Mouse (Mus musculus) v-Abl transformed pro-B cells (cell line): Measurements from ENCODE around the gene Leng1.

ENCODE experiments used
- in situ Hi-C, 2 experiments: fragments of 400-800 bp; cut with MboI; formaldehyde crosslinking; loops; one replicate each; pipeline ENCODE4 v1.15.1; 2025; ENCODE audit not compliant: unreplicated experiment in 2 of 2

Leng1 gene

GRCm38 (mm10) chr7:3692987-3693808 is 27.6 kb upstream of the Leng1 start, which contains the start of gene Mboat7:
Gene Mboat7, minus strand, starts transcription at chr7:3693523.
- in situ Hi-C loops, result loop anchor here (10.0 to 25.0 kb wide), 6 partner anchors 406 to 969 kb away; partner anchors contain the start of genes Myadm (in 2 of the 2), Ppp6r1 (in 2 of the 2), Prkcg (in 2 of the 2) and Leng8 (in 1 of the 2)

- in situ Hi-C loops, result loop anchor here (10.0 to 25.0 kb wide), 6 partner anchors 405 to 970 kb away; partner anchors contain the start of genes Myadm (in 2 of the 2), Ppp6r1 (in 2 of the 2), Prkcg (in 2 of the 2) and Leng8 (in 1 of the 2)
Observed at GRCm38 (mm10) chr7:3692382-3692986, 26.8 kb upstream of the Leng1 start, which contains the start of gene Tsen34. Gene Tsen34, plus strand, starts transcription at chr7:3692863.

GRCm38 (mm10) chr7:3691919-3692318 is 26.3 kb upstream of the Leng1 start:
- in situ Hi-C loops, result loop anchor here (10.0 to 25.0 kb wide), 6 partner anchors 405 to 970 kb away; partner anchors contain the start of genes Myadm (in 2 of the 2), Ppp6r1 (in 2 of the 2), Prkcg (in 2 of the 2) and Leng8 (in 1 of the 2)

GRCm38 (mm10) chr7:3685400-3686187 is 20.0 kb upstream of the Leng1 start:
- in situ Hi-C loops, result loop anchor here (25.0 kb wide), 4 partner anchors 398 to 977 kb away; partner anchors contain the start of genes Myadm (in 2 of the 2), Ppp6r1 (in 2 of the 2), Prkcg (in 2 of the 2) and Ppp1r12c (in 1 of the 2)

GRCm38 (mm10) chr7:3684698-3685097 is 19.1 kb upstream of the Leng1 start:
- in situ Hi-C loops, result loop anchor here (25.0 kb wide), 4 partner anchors 397 to 978 kb away; partner anchors contain the start of genes Myadm (in 2 of the 2), Ppp6r1 (in 2 of the 2), Prkcg (in 2 of the 2) and Ppp1r12c (in 1 of the 2)

- in situ Hi-C loops, result loop anchor here (25.0 kb wide), 4 partner anchors 397 to 978 kb away; partner anchors contain the start of genes Myadm (in 2 of the 2), Ppp6r1 (in 2 of the 2), Prkcg (in 2 of the 2) and Ppp1r12c (in 1 of the 2)
Observed at GRCm38 (mm10) chr7:3683908-3684550, 18.4 kb upstream of the Leng1 start.

- in situ Hi-C loops, result loop anchor here (25.0 kb wide), 4 partner anchors 390 to 985 kb away; partner anchors contain the start of genes Myadm (in 2 of the 2), Ppp6r1 (in 2 of the 2), Prkcg (in 2 of the 2) and Ppp1r12c (in 1 of the 2)
Observed at GRCm38 (mm10) chr7:3677342-3677741, 11.7 kb upstream of the Leng1 start, which contains the start of gene Tmc4. Gene Tmc4, minus strand, starts transcription at chr7:3677553.

GRCm38 (mm10) chr7:3676371-3676770 is 10.7 kb upstream of the Leng1 start:
- in situ Hi-C loops, result loop anchor here (25.0 kb wide), 4 partner anchors 389 to 986 kb away; partner anchors contain the start of genes Myadm (in 2 of the 2), Ppp6r1 (in 2 of the 2), Prkcg (in 2 of the 2) and Ppp1r12c (in 1 of the 2)

GRCm38 (mm10) chr7:3675228-3675548 is 9.5 kb upstream of the Leng1 start:
- in situ Hi-C loops, result loop anchor here (25.0 kb wide), 4 partner anchors 388 to 987 kb away; partner anchors contain the start of genes Myadm (in 2 of the 2), Ppp6r1 (in 2 of the 2), Prkcg (in 2 of the 2) and Ppp1r12c (in 1 of the 2)

- in situ Hi-C loops, result loop anchor here (25.0 kb wide), 4 partner anchors 387 to 988 kb away; partner anchors contain the start of genes Myadm (in 2 of the 2), Ppp6r1 (in 2 of the 2), Prkcg (in 2 of the 2) and Ppp1r12c (in 1 of the 2)
Observed at GRCm38 (mm10) chr7:3674507-3675227, 9.0 kb upstream of the Leng1 start.

- in situ Hi-C loops, result no loop called here
Observed at GRCm38 (mm10) chr7:3666921-3667391, 1.3 kb upstream of the Leng1 start.

GRCm38 (mm10) chr7:3664524-3665214 is 971 bp downstream of the Leng1 start:
- in situ Hi-C loops, result loop anchor here in 1 of 2 experiments (5.0 kb wide), 1 partner anchor 38 kb away; the partner anchor contains the start of gene Rps9

- in situ Hi-C loops, result no loop called here
Observed at GRCm38 (mm10) chr7:3658578-3658977, 7.1 kb downstream of the Leng1 start.

- in situ Hi-C loops, result no loop called here
Observed at GRCm38 (mm10) chr7:3656966-3657365, 8.7 kb downstream of the Leng1 start.

- in situ Hi-C loops, result loop anchor here in 1 of 2 experiments (5.0 kb wide), 1 partner anchor 56 kb away; the partner anchor contains the start of gene Rps9
Observed at GRCm38 (mm10) chr7:3646641-3647040, 19.0 kb downstream of the Leng1 start.

- in situ Hi-C loops, result loop anchor here in 1 of 2 experiments (5.0 kb wide), 1 partner anchor 56 kb away; the partner anchor contains the start of gene Rps9
Observed at GRCm38 (mm10) chr7:3646188-3646587, 19.5 kb downstream of the Leng1 start.

- in situ Hi-C loops, result loop anchor here in 1 of 2 experiments (5.0 kb wide), 1 partner anchor 57 kb away; the partner anchor contains the start of gene Rps9
Observed at GRCm38 (mm10) chr7:3645488-3646025, 20.1 kb downstream of the Leng1 start.
